Mouse (Mus musculus) kidney, embryonic 14.5 days (tissue): ENCODE measurements at regions not wholly inside any gene's neighbourhood (a gene's known extent, or its start where the extent isn't known, plus 50 kb on each side); places are given as distances from the start of the nearest gene placed in this dataset.

Experiments used
- ATAC-seq: fragments of 200-750 bp; cut with Nextera tagmentation; 2 replicates; pipeline ENCODE4 v1.8.0; 2017; ENCODE audit warnings: moderate number of reproducible peaks, mild to moderate bottlenecking, moderate TSS enrichment, moderate library complexity; ENCODE audit not compliant: low FRiP score, low TSS enrichment
- H3K27ac ChIP-seq: fragments of 300-500 bp; sonication (generic); 2 replicates; pipeline ENCODE4 v1.5.1; 2014; ENCODE audit warnings: low read depth, mild to moderate bottlenecking, low read length, moderate library complexity, mixed read lengths
- H3K27me3 ChIP-seq: fragments of 300-500 bp; sonication (generic); 2 replicates; pipeline ENCODE4 v1.6.1; 2014; ENCODE audit warnings: mild to moderate bottlenecking, low read length; ENCODE audit not compliant: control insufficient read depth, insufficient read depth
- H3K36me3 ChIP-seq: fragments of 300-500 bp; sonication (generic); 2 replicates; pipeline ENCODE4 v1.6.1; 2014; ENCODE audit warnings: low read length, mixed read lengths; ENCODE audit not compliant: control insufficient read depth, insufficient read depth
- H3K4me1 ChIP-seq: fragments of 300-500 bp; sonication (generic); 2 replicates; pipeline ENCODE4 v1.6.1; 2014; ENCODE audit warnings: low read length, mixed read lengths; ENCODE audit not compliant: control insufficient read depth, insufficient read depth
- H3K4me2 ChIP-seq: fragments of 300-500 bp; sonication (generic); replicated peaks from 2 replicates; pipeline ENCODE4 v1.6.1; 2014; ENCODE audit warnings: low read depth, mild to moderate bottlenecking, low read length
- H3K4me3 ChIP-seq: fragments of 300-500 bp; sonication (generic); 2 replicates; pipeline ENCODE4 v1.5.1; 2014; ENCODE audit warnings: mild to moderate bottlenecking, low read length
- H3K9ac ChIP-seq: fragments of 300-500 bp; sonication (generic); 2 replicates; pipeline ENCODE4 v1.6.1; 2014; ENCODE audit warnings: low read depth, mild to moderate bottlenecking, low read length, moderate library complexity
- H3K9me3 ChIP-seq: fragments of 300-500 bp; sonication (generic); 2 replicates; pipeline ENCODE4 v1.6.1; 2016; ENCODE audit warnings: low read length; ENCODE audit not compliant: control insufficient read depth
- WGBS: fragments of 180-500 bp; shearing (Covaris S2); extraction: QIAGEN DNeasy Blood & Tissue Kit; methylation state at CpG from one replicate; pipeline ENCODE4 v1.1.7; 2014; 5-methylcytosine and 5-hydroxymethylcytosine counted together

DNA sequence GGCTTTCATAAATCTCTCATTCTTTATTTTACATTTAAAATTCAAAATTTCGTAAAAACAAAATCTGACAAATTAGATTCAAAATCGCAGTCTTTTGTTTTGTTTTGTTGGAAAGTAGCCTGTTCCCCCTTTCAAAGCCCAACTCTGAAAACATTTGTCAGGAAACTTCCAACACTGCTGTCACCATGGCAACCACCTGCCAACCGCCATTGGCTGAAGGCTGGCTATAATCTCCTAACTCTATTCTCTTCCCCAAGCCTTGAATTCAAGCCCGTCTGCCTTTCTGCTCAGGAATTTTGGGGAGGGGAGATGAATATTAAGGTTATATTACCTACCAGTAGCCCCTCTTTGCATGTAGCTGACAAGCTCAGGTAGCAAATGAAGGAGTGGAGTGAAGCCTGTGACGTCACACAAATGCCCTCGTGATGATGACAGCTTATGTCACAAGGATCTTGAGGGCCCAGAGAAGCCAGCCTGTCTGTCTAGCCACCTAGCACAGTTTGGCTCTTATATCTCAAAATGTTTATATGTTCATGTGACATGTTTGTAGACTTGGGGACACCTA, 82.0 kb upstream of the Sox2 start:
- Histone ChIP-seq H3K9ac (no peak overlapping the region), H3K36me3 (no peaks in the 10 kb centered on the region), H3K4me2 (no peak overlapping the region), H3K4me3 (no peak overlapping the region), H3K9me3 (no peaks in the 10 kb centered on the region), H3K27ac (no peak overlapping the region), H3K4me1 (no peaks in the 10 kb centered on the region), H3K27me3 (no peaks in the 10 kb centered on the region)
- WGBS, result 72% methylated on average over 6 of the region's 6 CpGs
- ATAC-seq, result no peak

DNA sequence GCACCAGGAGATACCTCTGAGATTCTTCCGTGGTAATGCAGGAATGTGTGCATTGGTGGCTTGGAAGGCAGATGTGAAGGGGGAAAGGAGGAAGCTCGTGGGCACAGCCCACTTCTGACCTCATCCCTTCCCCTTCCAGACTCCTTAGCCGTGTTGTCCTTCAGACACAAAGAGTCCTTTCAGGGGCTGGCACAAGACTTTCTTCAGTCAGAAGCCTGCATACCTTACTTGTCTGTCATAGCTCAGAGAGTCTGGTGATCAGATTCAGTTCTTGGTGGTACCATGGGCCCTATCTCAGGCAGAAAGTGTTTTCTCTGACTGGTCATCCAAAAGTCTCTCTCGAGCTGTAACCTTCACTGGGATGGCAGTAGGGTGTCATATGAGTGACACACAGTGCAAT, 84.8 kb upstream of the Sox2 start:
- no peak for ATAC-seq
- Histone ChIP-seq H3K4me2 (no peak overlapping the region), H3K36me3 (no peaks in the 10 kb centered on the region), H3K27me3 (no peaks in the 10 kb centered on the region), H3K4me3 (no peak overlapping the region), H3K9me3 (no peaks in the 10 kb centered on the region), H3K4me1 (no peaks in the 10 kb centered on the region), H3K27ac (no peak overlapping the region), H3K9ac (no peak overlapping the region)
- WGBS, result 52% methylated on average over 4 of the region's 4 CpGs

DNA sequence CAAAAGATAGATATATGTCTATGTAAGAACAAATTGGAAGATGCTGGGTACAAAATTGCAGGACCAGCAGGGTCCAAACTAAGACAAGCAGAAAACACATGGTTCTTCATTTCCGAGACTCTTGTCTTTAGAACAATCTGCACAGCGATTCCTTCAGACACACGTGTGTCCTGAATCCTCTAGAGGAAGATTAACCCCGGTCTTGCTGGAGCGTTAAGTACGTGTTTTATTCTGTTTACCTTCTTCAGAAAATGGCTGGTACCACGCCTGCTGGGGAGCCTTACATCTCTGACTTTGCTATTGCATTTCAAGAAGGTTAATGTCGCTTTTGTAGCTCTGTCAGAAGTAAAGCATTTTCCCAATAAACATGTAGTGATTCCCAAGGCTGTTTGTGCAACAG, 87.3 kb upstream of the Sox2 start:
- no peaks in the 10 kb centered on the region for H3K27me3 ChIP-seq
- H3K27ac ChIP-seq, result no peak overlapping the region
- H3K4me3 ChIP-seq, result no peak overlapping the region
- WGBS, result 53% methylated on average over 8 of the region's 8 CpGs
- no peaks in the 10 kb centered on the region for H3K36me3 ChIP-seq
- no peaks in the 10 kb centered on the region for H3K9me3 ChIP-seq
- H3K4me1 ChIP-seq, result no peaks in the 10 kb centered on the region
- ATAC-seq, result no peak
- no peak overlapping the region for H3K4me2 ChIP-seq
- H3K9ac ChIP-seq, result no peak overlapping the region

DNA sequence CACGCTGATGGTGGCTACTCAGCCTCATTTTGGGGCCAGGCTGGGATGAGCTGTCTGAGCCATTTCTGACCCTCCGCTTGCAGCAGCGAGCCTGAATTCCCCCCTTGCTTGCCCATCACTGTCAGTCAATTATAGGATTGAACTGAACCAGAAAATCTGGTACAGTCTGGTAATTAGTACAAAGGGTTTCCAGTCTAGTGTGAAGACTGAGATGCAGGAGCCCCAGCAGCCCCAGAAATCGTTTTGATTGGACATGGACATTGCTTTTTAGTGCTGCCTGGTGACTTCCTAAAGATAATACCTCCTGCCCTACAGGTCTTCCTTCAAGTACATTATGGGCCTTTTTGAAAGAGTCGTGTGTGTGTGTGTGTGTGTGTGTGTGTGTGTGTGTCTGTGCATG, 88.5 kb upstream of the Sox2 start:
- no peak overlapping the region for H3K27ac ChIP-seq
- no peaks in the 10 kb centered on the region for H3K4me1 ChIP-seq
- no peaks in the 10 kb centered on the region for H3K36me3 ChIP-seq
- no peak overlapping the region for H3K9ac ChIP-seq
- WGBS, result 46% methylated on average over 5 of the region's 5 CpGs
- no peaks in the 10 kb centered on the region for H3K9me3 ChIP-seq
- H3K4me2 ChIP-seq, result no peak overlapping the region
- no peak for ATAC-seq
- H3K4me3 ChIP-seq, result no peak overlapping the region
- no peaks in the 10 kb centered on the region for H3K27me3 ChIP-seq

DNA sequence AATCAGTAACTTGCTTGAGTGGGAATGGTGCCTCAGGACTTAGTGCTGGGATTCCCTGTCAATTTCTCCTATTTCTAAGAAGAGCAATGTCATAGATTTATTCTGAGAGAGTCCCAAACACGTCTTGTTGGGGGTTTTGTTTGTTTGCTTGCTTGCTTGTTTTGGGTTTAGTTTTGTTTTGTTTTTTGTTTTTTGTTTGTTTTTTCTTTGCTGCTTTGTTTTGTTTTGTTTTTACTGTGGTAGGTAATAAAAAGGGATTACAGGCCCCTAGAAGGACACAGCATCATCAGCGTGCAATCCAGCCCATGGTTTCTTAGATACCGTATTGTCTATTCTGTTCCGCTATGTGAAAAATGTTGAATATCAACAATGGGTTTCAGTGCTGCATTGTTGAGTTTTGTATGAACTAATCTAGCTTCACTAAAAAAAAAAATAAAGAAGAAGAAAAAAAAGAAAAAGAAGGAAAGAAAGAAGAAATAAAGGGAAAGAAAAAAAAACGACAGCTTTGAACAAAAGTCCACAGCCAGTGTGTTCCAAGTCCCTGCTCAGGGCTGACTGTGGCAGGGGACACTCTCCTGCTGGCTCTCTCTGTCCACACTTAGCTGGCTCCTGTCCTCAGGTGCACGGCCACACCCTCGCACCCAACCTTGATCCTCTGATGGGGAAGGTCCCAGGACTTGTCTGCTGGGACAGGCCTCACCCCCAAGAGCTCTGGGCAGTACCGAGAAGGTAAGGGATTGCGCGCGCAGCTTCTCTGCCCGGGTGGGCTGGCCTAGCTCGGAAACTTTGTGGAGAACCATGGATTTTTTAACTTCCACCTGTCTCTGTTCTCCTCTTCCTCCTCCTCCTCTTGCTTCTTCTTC, 90.1 kb upstream of the Sox2 start:
- Histone ChIP-seq H3K36me3 (no peaks in the 10 kb centered on the region), H3K27me3 (no peaks in the 10 kb centered on the region), H3K9me3 (no peaks in the 10 kb centered on the region), H3K4me3 (no peak overlapping the region), H3K9ac (no peak overlapping the region), H3K4me1 (no peaks in the 10 kb centered on the region), H3K27ac (no peak overlapping the region), H3K4me2 (no peak overlapping the region)
- 67% methylated on average over 13 of the region's 13 CpGs for WGBS
- no peak for ATAC-seq

DNA sequence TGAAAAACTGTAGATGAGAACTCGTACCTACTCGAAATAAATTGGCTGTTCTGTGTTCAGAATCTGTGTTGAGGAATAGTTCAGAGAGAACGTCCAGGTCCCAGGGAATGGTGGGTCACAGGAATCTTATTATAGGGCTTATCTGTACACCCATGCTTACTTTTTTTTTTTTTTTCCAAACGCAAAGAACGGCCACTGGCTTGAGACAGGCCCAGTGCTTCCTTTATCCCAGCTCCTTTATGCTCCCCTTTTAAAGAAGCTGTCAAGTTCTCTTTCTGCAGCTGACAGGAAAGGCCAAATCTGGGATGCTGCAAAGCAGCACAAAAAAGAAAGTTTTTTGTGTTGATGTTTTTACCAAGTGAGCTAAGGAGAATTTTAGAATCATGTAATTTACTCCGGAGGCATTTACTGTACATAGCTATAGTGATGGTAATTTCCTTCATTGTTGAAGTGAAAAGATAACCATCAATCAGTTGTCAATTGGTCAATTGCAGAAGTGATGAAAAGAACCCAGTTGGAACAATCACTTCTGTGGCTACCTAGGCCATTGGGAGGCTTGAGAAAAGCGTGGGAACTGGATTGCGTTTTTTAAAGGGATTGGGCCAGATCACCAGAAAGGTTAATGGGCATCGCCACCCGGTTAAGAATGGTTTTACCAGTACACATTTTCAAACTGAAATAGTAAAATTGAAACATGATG, 91.2 kb upstream of the Sox2 start:
- no peaks in the 10 kb centered on the region for H3K36me3 ChIP-seq
- H3K4me1 ChIP-seq, result no peaks in the 10 kb centered on the region
- 53% methylated on average over 10 of the region's 10 CpGs for WGBS
- H3K4me3 ChIP-seq, result no peak overlapping the region
- H3K27me3 ChIP-seq, result no peaks in the 10 kb centered on the region
- no peak overlapping the region for H3K9ac ChIP-seq
- H3K9me3 ChIP-seq, result no peaks in the 10 kb centered on the region
- no peak overlapping the region for H3K27ac ChIP-seq
- H3K4me2 ChIP-seq, result no peak overlapping the region
- no peak for ATAC-seq

- no peaks in the 10 kb centered on the region for H3K9me3 ChIP-seq
- H3K9ac ChIP-seq, result no peak overlapping the region
- H3K4me1 ChIP-seq, result no peaks in the 10 kb centered on the region
- no peak overlapping the region for H3K27ac ChIP-seq
- WGBS, result 68% methylated on average over 16 of the region's 17 CpGs
- no peak for ATAC-seq
- H3K4me2 ChIP-seq, result no peak overlapping the region
- H3K36me3 ChIP-seq, result no peaks in the 10 kb centered on the region
- H3K27me3 ChIP-seq, result no peaks in the 10 kb centered on the region
- H3K4me3 ChIP-seq, result no peak overlapping the region
Observed at GRCm38 (mm10) chr3:34552542-34553208, 97.5 kb upstream of the Sox2 start.

DNA sequence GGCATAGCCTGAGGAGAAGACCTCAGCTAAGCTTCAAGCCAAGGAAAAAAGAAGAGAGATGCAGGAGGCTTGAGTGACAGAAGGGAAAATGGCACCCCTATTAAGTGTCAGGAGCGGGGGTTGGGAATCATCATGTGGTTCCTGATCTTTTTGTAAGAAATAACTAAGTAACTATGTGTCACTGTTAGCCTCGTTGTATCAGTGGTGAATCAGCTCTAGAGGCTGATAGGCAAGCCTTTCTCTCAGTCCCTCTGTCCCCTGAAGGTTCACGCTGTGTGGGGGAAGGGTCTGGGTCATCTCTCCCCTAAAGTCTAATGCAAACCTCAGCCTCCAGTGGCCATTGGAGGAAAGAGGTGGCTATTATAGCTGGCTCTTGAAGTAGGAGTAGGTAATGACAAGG, 99.1 kb upstream of the Sox2 start:
- H3K4me1 ChIP-seq, result no peaks in the 10 kb centered on the region
- H3K4me3 ChIP-seq, result no peak overlapping the region
- no peak overlapping the region for H3K4me2 ChIP-seq
- no peak for ATAC-seq
- no peak overlapping the region for H3K27ac ChIP-seq
- H3K27me3 ChIP-seq, result no peaks in the 10 kb centered on the region
- no peaks in the 10 kb centered on the region for H3K9me3 ChIP-seq
- H3K36me3 ChIP-seq, result no peaks in the 10 kb centered on the region
- H3K9ac ChIP-seq, result no peak overlapping the region
- 57% methylated on average over 3 of the region's 3 CpGs for WGBS

DNA sequence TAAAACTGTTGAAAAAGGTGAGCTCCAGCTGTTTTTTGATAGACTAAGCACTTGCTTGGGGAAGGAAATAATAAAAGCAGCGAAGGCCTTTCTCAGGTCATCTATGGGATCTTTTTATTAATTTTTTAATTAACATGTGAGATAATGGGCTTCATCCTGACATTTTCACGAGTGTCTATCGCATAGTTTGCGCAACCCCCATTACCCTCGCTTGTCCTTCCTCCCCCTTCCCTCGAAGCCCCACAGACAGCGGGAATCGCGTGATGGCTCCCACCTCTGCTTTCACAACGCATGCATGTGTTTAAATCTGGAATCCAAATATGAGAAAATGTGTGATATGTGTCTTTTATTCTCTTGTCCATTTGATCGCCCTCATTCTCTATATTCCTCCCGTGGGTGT, 100.0 kb upstream of the Sox2 start:
- H3K4me3 ChIP-seq, result no peak overlapping the region
- WGBS, result 81% methylated on average over 12 of the region's 12 CpGs
- H3K36me3 ChIP-seq, result no peaks in the 10 kb centered on the region

More for the DNA sequence above, 100.0 kb upstream of the Sox2 start:
- Histone ChIP-seq H3K27me3 (no peaks in the 10 kb centered on the region), H3K4me1 (no peaks in the 10 kb centered on the region), H3K27ac (no peak overlapping the region), H3K4me2 (no peak overlapping the region), H3K9me3 (no peaks in the 10 kb centered on the region), H3K9ac (no peak overlapping the region)
- no peak for ATAC-seq
